Mouse (Mus musculus) liver, adult 10 weeks (tissue): ENCODE measurements around the gene Relt. TPM values are rescaled to one million over a fixed set of nuclear protein-coding genes. Genes with fewer than 3 reads are reported as not detected.

ENCODE experiments used
- polyA plus RNA-seq: library from polyadenylated mRNA; stranded (reverse); fragments of 350-450 nt; fragmentation: Illumina TruSeq; extraction: RNeasy Lipid Tissue Mini Kit (QIAGEN cat#74804); gene quantifications from one replicate; pipeline ENCODE4 v1.2.3, GENCODE M21; 2014; ENCODE audit warnings: low read depth, low replicate concordance

Gene Relt
- polyA plus RNA-seq: not detected

DNA sequence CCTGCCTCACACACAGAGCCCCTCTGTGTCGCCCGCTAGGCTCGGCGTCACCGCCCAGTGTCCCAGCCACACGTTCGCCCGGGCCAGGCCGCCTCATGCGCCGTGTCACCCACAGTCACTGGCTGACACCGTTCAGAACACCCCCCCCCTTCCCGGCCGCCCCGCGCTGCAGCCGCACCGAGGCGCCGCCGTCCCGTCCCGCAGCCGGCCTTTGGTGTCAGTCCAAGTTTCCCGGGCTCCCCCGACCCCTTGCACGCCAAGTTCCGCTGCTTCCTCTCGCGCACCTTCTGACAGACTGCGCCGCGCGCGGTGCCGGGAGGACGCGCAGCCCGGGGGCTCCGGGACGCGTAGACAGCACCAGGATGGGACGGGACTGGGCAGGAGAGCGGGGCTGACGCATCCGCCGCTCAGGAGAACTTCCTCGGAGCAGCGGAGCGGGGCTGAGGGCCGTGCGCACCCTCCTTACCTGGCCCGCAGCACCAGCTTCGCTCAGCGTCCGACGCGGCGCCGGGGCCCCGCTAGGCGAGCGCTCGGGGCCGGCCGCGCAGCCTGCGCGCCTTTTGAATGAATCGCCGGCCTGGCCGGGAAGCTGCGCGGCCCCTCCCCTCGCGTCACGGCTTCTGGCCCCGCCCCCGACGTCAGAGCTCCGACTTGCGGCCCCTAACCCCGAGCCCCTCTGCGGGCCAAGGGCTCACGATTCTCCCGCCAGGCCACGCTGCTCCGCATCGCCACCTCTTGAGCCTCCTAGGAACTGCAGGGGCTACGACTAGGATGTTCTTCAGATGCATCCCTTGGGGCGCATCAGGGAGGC, at the start of gene Relt:
TSS of gene Relt (minus strand) at position 619 of the 811 bp plus-strand sequence.

Other genes with a start within 250 kb of the Relt start
- 20.1 TPM for gene Plekhb1, start 201.0 kb downstream of the Relt start, polyA plus RNA-seq
- 10.7 TPM for gene Fam168a, start 156.8 kb downstream of the Relt start, polyA plus RNA-seq
- gene Arhgef17, start 68.7 kb upstream of the Relt start, polyA plus RNA-seq: 0.16 TPM
- 0.40 TPM for gene P2ry6, start 111.2 kb upstream of the Relt start, polyA plus RNA-seq
- 2.0 TPM for gene P2ry2, start 149.4 kb upstream of the Relt start, polyA plus RNA-seq
- gene Fchsd2, start 229.4 kb upstream of the Relt start, polyA plus RNA-seq: 21.1 TPM